Mouse (Mus musculus) liver, postnatal 0 days (tissue): ENCODE results near the gene Ahcyl1. TPM values are rescaled to one million over a fixed set of nuclear protein-coding genes. Genes with fewer than 3 reads are reported as not detected.

Experiments used
- ATAC-seq: fragments of 200-750 bp; cut with Nextera tagmentation; 2 replicates; pipeline ENCODE4 v1.8.0; 2017; ENCODE audit warnings: mild to moderate bottlenecking, moderate library complexity
- DNase-seq: peaks from one replicate; pipeline ENCODE4 v3.0.0-alpha.2; 2016
- H3K27ac ChIP-seq: fragments of 300-500 bp; sonication (generic); 2 replicates; pipeline ENCODE4 v1.5.1; 2014; ENCODE audit warnings: antibody characterized with exemption, moderate library complexity, mild to moderate bottlenecking, low read depth
- H3K27me3 ChIP-seq: fragments of 300-500 bp; sonication (generic); 2 replicates; pipeline ENCODE4 v1.6.1; 2014; ENCODE audit warnings: low read length, control low read depth, mixed read lengths; ENCODE audit not compliant: insufficient read depth
- H3K36me3 ChIP-seq: fragments of 300-500 bp; sonication (generic); replicated peaks from 2 replicates; pipeline ENCODE4 v1.6.1; 2014; ENCODE audit warnings: mild to moderate bottlenecking, control low read depth, low read length, moderate library complexity, mixed read lengths; ENCODE audit not compliant: insufficient read depth
- H3K4me1 ChIP-seq: fragments of 300-500 bp; sonication (generic); 2 replicates; pipeline ENCODE4 v1.6.1; 2014; ENCODE audit warnings: antibody characterized with exemption, mild to moderate bottlenecking, control low read depth; ENCODE audit not compliant: insufficient read depth
- H3K4me2 ChIP-seq: fragments of 300-500 bp; sonication (generic); 2 replicates; pipeline ENCODE4 v1.6.1; 2014; ENCODE audit warnings: low read depth, mild to moderate bottlenecking, low read length, moderate library complexity, mixed read lengths
- H3K4me3 ChIP-seq: fragments of 300-500 bp; sonication (generic); 2 replicates; pipeline ENCODE4 v1.5.1; 2014; ENCODE audit warnings: low read depth, low read length
- H3K9ac ChIP-seq: fragments of 300-500 bp; sonication (generic); replicated peaks from 2 replicates; pipeline ENCODE4 v1.6.1; 2014; ENCODE audit warnings: mild to moderate bottlenecking, moderate library complexity
- H3K9me3 ChIP-seq: fragments of 300-500 bp; sonication (generic); 2 replicates; pipeline ENCODE4 v1.6.1; 2016; ENCODE audit warnings: mild to moderate bottlenecking, control low read depth, low read length, mixed read lengths
- CTCF ChIP-seq: sonication (generic); IDR thresholded peaks from 2 replicates; pipeline ENCODE4 v1.5.1; 2016; ENCODE audit warnings: antibody characterized with exemption, low read depth
- EP300 ChIP-seq: IDR thresholded peaks from 2 replicates; pipeline ENCODE4 v1.6.1; 2016; ENCODE audit warnings: antibody characterized with exemption, low read depth, mild to moderate bottlenecking
- WGBS: fragments of 180-500 bp; shearing (Covaris S2); extraction: QIAGEN DNeasy Blood & Tissue Kit; methylation state at CpG from one replicate; pipeline ENCODE4 v1.1.7; 2014; ENCODE audit not compliant: insufficient replicate concordance; 5-methylcytosine and 5-hydroxymethylcytosine counted together
- polyA plus RNA-seq: library from polyadenylated mRNA; unstranded; fragments of >200 nt; fragmentation: Nextera tagmentation; extraction: Ambion mirVana; gene quantifications from 2 replicates; pipeline ENCODE4 v1.2.1, GENCODE M21; 2015

Ahcyl1 gene
- polyA plus RNA-seq, 1 experiment from 2014 or later = 19.8 TPM

- no peak overlapping the region for H3K27ac ChIP-seq
- no peaks in the 10 kb centered on the region for H3K9me3 ChIP-seq
- H3K4me1 ChIP-seq = peaks cover 7% of the 10 kb centered on the region; the same call in 1 of the 2 replicates
- ATAC-seq (no peak), DNase-seq (no peak)
- H3K36me3 ChIP-seq = no peaks in the 10 kb centered on the region
- no peaks in the 10 kb centered on the region for H3K27me3 ChIP-seq
- H3K9ac ChIP-seq = no peak overlapping the region
- H3K4me2 ChIP-seq = no peak overlapping the region
- no peak for TF ChIP-seq EP300
- no peak for TF ChIP-seq CTCF
- WGBS = 52% methylated on average over 8 of the region's 8 CpGs
- H3K4me3 ChIP-seq = no peak overlapping the region
Observed at GRCm38 (mm10) chr3:107635836-107636235, 60.5 kb downstream of the Ahcyl1 start.

- no peak overlapping the region for H3K27ac ChIP-seq
- TF ChIP-seq CTCF = no peak
- no peak for TF ChIP-seq EP300
- no peaks in the 10 kb centered on the region for H3K36me3 ChIP-seq
- DNase-seq (no peak), ATAC-seq (no peak)
- no peaks in the 10 kb centered on the region for H3K27me3 ChIP-seq
- no peak overlapping the region for H3K4me2 ChIP-seq
- no peak overlapping the region for H3K4me3 ChIP-seq
- no peak overlapping the region for H3K9ac ChIP-seq
- 86% methylated on average over 9 of the region's 9 CpGs for WGBS
- no peaks in the 10 kb centered on the region for H3K9me3 ChIP-seq
- H3K4me1 ChIP-seq = peaks cover 14% of the 10 kb centered on the region
Observed at GRCm38 (mm10) chr3:107633906-107634305, 62.5 kb downstream of the Ahcyl1 start.

- Histone ChIP-seq H3K36me3 (peaks cover 5% of the 10 kb centered on the region; the same call in 1 of the 2 replicates), H3K4me3 (no peak overlapping the region), H3K4me1 (peaks cover 14% of the 10 kb centered on the region), H3K27ac (no peak overlapping the region), H3K4me2 (no peak overlapping the region), H3K9me3 (no peaks in the 10 kb centered on the region), H3K9ac (no peak overlapping the region), H3K27me3 (no peaks in the 10 kb centered on the region)
- 93% methylated on average over 4 of the region's 4 CpGs for WGBS
- ATAC-seq = no peak
- TF ChIP-seq CTCF (no peak), EP300 (no peak)
- DNase-seq = no peak
Observed at GRCm38 (mm10) chr3:107632786-107633185, 63.6 kb downstream of the Ahcyl1 start.

GRCm38 (mm10) chr3:107631523-107631958 is 64.8 kb downstream of the Ahcyl1 start, which contains the start of gene Strip1:
Gene Strip1 (minus strand): TSS chr3:107631694.
- Histone ChIP-seq H3K27ac (peak within 1 kb of the TSS; percentile 82), H3K27me3 (no peaks in the 10 kb centered on the region), H3K4me1 (peaks cover 14% of the 10 kb centered on the region), H3K9ac (peak within 1 kb of the TSS; percentile 100), H3K36me3 (peaks cover 16% of the 10 kb centered on the region), H3K4me2 (peak within 1 kb of the TSS; percentile 92), H3K4me3 (peak within 1 kb of the TSS; percentile 99), H3K9me3 (no peaks in the 10 kb centered on the region)
- ATAC-seq = peak; percentile 98
- DNase-seq = peak; percentile 92
- TF ChIP-seq EP300 = no peak
- no peak for TF ChIP-seq CTCF
- WGBS = under 1% methylated on average over 34 of the region's 35 CpGs

GRCm38 (mm10) chr3:107630682-107631522 is 65.5 kb downstream of the Ahcyl1 start, which contains the start of gene Gm10961:
Gene Gm10961 (plus strand): TSS chr3:107631322.
- peak within 1 kb of the TSS; percentile 92 for H3K4me2 ChIP-seq
- H3K9ac ChIP-seq = peak within 1 kb of the TSS; percentile 100
- TF ChIP-seq CTCF = no peak
- peak within 1 kb of the TSS; percentile 99 for H3K4me3 ChIP-seq
- peak; percentile 71 for ATAC-seq
- H3K9me3 ChIP-seq = no peaks in the 10 kb centered on the region
- peaks cover 14% of the 10 kb centered on the region for H3K4me1 ChIP-seq
- H3K27ac ChIP-seq = peak within 1 kb of the TSS; percentile 82
- no peaks in the 10 kb centered on the region for H3K27me3 ChIP-seq
- 2% methylated on average over 44 of the region's 48 CpGs for WGBS
- DNase-seq = peak; percentile 22
- peaks cover 23% of the 10 kb centered on the region for H3K36me3 ChIP-seq

GRCm38 (mm10) chr3:107629411-107629810 is 66.9 kb downstream of the Ahcyl1 start:
- 87% methylated on average over 4 of the region's 4 CpGs for WGBS

More at GRCm38 (mm10) chr3:107629411-107629810, 66.9 kb downstream of the Ahcyl1 start:
- H3K4me3 ChIP-seq = no peak overlapping the region
- no peak for TF ChIP-seq EP300
- TF ChIP-seq CTCF = no peak
- H3K27ac ChIP-seq = no peak overlapping the region
- H3K9me3 ChIP-seq = no peaks in the 10 kb centered on the region
- DNase-seq (no peak), ATAC-seq (no peak)
- H3K9ac ChIP-seq = no peak overlapping the region
- no peaks in the 10 kb centered on the region for H3K27me3 ChIP-seq
- peaks cover 35% of the 10 kb centered on the region for H3K36me3 ChIP-seq
- no peak overlapping the region for H3K4me2 ChIP-seq
- H3K4me1 ChIP-seq = peaks cover 14% of the 10 kb centered on the region
